Mouse (Mus musculus): ENCODE measurements around the gene Numb.

The Numb gene

DNA sequence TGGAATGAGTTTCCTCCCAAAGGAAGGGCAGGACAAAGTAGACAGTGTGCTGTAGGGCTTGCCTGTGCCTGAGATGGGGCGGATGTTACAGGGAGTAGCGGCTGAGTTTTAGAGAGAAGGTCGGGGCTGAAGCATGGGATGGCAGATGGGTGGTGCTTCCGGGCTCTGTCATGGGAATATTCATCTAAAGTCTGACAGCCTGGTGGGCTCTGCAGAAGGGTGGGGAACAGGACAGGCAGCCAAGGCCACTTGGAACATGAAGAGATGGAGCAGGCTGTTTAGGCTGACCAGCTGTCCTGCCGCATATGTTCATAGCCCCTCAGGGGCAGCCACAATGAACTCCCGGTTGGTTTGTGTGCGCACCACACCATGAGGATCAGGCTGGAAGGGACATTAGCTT lies 140.5 kb downstream of the Numb start:
- no peak for DNase-seq

- DNase-seq, result no peak
Observed at GRCm38 (mm10) chr12:83780181-83780580, 141.6 kb downstream of the Numb start.

DNA sequence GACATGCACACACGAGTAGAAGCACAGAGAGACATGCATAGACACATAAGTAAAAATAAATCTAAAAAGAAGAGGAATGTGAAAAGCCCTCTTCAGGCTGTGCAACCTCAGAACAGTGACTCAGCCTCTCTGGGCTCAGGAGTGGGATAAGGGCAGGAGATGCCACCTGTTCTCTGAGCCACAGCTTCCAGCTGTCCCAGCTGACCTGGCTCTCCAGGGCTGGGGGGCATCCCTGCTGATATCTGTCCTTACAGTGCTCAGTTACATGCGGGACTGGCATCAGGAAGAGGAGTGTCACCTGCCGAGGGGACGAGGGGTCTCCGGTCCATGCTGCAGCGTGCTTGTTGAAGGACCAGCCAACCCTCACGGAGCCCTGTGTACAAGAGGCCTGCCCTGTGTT lies 145.0 kb downstream of the Numb start:
- no peak for DNase-seq

DNA sequence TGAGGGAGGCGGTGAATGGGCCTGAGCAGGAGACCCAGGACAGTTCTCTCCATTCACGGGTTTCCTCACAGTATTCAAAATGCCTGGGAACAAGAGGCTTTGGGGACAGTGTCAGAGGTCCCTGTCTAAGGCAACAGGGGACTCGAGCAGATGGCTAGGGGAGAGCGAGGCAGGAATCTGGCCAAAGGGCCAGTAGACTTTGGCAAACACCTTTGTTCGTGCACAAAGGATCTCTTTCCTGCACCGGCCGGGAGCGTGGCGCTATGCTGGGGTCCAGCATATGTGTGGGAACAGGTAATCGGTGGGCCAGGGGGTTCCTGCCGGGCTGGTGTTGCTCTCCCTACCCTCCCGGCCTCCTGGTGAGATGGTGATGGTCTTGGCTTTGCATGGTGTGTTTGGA lies 146.1 kb downstream of the Numb start:
- DNase-seq, result no peak

DNA sequence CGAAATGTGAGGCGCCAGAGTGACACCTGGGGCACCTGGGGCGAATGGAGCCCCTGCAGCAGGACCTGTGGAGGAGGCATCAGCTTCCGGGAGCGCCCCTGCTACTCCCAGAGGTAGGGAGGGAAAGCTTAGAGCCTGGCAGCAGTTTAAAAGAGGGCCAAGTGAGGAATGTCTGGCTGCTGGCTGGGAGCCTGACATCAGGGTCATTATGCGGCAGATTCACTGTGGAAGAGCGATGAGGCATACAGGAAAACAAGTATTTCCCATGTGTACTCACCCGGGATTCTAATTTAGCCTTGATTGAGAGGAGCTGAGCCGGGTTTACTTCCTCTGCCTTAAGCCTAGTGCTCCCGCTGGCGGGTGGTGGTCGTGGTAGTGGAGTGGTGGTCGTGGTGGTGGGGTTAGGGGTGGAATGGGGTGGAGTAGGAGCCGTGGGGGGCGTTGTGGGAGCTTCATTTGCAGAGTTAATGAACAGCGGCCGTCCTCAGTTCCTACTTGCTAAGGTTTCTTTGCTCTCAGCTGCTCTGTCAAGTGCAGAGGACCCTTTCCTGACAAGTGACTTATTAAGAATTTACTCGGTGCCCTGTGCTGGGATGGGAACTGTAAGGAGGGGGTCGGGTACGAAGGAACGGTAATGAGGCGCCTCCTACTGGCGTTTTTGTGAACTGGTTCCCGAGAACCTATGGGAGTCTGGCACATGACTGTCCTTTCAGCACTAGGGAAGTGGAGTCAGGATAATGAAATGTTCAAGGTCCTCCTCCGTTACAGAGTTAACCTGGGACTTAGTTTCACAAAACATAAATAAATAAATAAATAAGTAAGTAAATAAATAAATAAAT lies 151.1 kb downstream of the Numb start:
- peak; percentile 64 for DNase-seq

- peak; percentile 42 for DNase-seq
Observed at GRCm38 (mm10) chr12:83768235-83768899, 153.4 kb downstream of the Numb start.

- DNase-seq, result peak; percentile 11
Observed at GRCm38 (mm10) chr12:83767833-83768232, 153.9 kb downstream of the Numb start.

DNA sequence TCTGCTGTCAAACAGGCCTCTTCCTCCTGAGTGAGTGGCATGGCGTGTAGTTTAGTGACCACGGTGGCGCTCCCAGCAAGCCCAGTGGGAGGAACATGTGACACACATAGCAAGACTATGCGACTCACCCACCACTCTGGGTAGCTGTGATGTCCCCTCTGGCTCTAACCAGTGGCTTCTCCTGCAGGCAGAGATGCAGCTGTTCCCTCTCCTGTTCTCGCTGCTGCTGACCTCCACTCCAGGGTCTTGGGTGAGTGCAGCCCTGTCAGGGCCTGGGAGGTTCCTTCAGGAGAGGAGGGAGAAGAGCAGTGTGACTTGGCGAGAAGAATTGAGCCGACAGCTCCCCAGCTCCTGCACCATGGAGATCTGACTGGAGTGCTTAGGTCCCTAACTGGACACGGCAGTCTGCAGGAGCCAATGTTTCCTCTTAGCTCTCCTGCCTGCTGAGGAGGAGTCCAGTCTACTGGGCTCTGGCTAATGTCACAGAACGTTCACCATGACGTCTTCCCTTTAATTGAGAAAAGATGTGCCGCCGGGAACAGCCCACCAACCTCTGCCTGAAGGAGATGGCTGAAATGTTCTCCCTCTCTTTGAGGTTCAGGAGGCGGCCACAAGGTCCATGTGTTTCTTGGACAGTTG lies 155.7 kb downstream of the Numb start:
- DNase-seq, result no peak

- DNase-seq, result no peak
Observed at GRCm38 (mm10) chr12:83764519-83764918, 157.2 kb downstream of the Numb start.

DNA sequence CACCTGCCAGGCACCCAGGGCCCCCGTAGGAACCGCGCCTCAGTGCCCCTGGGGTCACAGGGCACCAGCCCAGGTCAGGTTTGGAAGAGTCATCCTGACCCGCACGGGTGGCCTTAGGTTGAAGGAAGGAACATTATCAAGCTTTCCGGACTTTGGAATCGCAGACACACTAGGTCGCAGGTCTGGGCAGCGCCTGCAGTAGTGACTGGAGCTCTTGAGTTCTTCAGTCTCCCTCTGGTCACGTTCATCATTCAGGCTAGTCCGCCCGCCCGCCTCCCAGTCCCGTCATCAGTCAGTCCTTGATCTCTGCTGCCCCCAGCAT lies 157.7 kb downstream of the Numb start:
- peak; percentile 67 for DNase-seq

DNA sequence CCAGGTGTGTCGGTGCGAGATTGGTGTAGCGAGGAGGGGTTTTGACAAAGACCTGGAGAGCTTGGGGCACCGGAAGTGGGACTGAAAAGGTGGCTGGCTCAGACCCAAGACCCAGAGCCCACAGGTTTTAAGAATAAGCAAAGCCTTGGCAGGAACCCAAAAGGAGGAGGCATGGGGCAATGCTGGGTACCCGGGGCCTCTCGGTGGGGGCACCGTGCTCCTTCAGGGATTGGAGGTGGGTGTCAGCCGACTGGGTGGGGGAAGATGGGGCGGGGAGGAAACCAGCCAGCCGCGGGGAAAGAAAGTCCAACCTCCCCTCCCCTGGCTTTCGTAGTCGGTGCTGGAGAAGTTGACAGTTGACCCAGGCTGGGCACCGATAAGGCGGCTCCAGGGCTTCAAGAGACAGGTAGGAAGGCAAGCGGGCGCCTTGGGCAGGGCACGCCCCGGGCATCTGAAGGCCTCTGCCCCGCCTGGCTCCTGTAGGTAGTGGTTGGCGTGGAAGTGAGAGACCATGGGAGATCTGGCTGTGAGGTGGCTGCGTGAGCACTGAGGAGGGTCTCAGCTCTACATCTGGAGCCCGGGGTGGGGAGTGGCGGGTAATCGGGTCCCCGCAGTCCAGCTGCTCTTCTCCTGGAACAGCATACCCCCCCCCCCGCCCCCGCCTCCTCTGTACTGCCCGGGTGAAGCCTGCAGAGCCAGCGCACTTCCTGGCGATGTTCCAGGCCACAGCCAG lies 158.3 kb downstream of the Numb start, which contains the start of gene Papln:
TSS of gene Papln (plus strand) at position 324 of the 733 bp plus-strand sequence.
- peak; percentile 44 for DNase-seq

DNA sequence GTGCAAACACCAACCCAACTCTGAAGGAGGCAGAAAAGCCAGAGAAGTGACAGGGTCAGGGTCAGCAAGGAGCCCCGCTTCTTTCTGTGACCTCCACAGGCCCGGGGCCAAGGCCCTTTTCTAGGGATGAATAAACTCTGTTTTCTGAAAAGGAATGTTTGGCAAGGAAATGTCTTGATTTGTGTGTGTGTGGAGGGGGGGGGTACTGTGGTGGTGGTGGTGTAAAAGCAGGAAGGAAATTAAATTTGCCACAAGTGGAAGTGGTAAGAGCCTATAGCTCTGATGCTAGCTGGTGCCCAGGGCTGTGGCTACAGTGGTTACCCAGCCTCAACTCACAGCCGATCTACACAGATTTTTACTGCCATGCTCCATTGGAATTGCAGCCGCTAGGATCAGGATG lies 159.0 kb downstream of the Numb start:
- peak; percentile 54 for DNase-seq

DNA sequence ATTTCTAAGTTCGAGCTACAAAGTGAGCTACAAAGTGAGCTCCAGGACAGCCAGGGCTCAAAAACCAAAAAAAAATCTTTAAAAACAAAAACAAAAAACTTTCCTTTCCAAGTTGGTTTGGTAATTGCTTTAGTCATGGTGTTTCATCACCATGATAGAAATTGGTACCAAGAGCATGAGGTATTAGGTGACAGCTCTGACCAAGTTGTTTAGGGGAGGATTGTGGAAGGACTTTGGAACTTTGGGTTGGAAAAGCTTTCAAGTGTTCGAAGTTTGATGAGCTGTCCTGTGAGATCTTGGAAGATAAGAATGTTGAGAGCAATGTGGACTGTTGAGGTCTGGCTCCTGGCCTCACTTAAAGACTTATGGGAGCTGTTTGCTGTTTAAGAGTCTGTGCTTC lies 161.5 kb downstream of the Numb start:
- no peak for DNase-seq

- no peak for DNase-seq
Observed at GRCm38 (mm10) chr12:83758735-83759134, 163.0 kb downstream of the Numb start.

DNA sequence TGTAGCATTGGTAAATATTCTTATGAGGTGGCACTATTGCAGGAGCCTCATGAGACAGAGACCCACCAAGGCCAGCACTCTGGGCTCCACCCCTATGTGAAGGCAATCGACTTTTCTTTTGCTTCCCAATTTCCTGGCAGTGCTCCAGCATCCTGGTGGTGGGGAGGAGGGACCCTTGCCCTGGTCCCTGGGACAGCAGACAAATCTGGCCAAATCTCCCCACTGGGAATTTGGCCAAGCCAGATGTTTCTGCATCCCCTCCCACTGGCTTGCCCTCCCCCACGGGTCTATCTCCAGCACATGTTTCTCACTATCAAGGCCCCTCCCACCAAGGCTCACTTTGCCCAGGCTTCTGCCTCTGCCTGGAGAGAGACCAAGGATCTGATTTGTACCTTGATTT lies 169.2 kb downstream of the Numb start:
- no peak for DNase-seq

DNA sequence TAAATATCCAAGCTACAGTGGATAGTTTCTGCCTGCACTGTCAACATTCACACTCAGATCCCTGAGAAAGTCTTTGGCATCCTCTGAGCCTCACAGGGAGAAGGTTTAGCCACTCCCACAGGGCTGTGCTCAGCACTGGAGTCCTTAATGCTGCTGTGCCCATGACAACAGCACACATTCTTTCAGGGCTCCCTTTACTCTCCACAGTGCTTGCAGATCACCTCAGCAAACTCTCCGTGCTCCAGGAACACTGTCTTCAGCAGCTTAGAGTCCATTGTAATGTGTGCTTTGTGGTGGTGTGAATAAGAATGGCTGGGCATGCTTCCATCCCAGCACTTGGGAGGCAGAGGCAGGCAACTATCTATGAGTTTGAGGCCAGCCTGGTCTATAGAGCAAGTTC lies 172.5 kb downstream of the Numb start:
- no peak for DNase-seq

All from kidney, adult 18-20 months (tissue).